Mouse (Mus musculus): ENCODE results near the gene Smarcal1.

DNA sequence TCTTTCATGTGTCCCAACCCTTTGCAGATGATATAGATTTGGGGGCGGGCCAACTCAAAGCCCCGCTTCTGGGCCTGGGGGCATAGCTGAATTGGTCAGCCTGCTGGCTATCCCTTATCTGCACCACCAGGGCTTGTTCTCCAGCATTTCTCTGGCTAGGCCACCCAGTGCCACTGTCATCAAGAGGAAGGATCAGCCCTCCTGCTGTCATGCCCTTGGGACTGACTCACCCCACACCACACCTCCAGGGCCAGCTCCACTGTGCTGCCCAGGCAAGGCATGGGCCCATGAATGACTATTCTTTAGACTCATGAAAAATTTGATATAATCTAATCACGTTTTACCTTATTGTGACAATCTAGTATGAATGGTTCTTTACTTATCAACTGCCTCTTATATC lies 26.6 kb upstream of the Smarcal1 start:
- no peak for TF ChIP-seq POLR2A (IDR thresholded peaks at IDR 0.05; ENCODE audit: control insufficient read depth in 1 of 2, insufficient read depth in 1 of 2, low read depth in 1 of 2, low read length in 2 of 2, poor library complexity in 1 of 2)
- no peak for TF ChIP-seq MAFK (IDR thresholded peaks at IDR 0.05; ENCODE audit: borderline replicate concordance, low read depth, low read length)
- no peak for TF ChIP-seq CTCF (IDR thresholded peaks at IDR 0.05 in 2 of 3, conservative IDR thresholded peaks at IDR 0.05 in 1 of 3; ENCODE audit: control insufficient read depth in 1 of 3, insufficient read depth in 1 of 3, low read depth in 2 of 3, low read length in 3 of 3, poor library complexity in 1 of 3, severe bottlenecking in 1 of 3)
- no peak for TF ChIP-seq MAX (IDR thresholded peaks at IDR 0.05; ENCODE audit: low read length)
- TF ChIP-seq EP300 (IDR thresholded peaks at IDR 0.05; ENCODE audit: low read depth in 1 of 2, low read length in 2 of 2), result no peak
- no peak for TF ChIP-seq RCOR1 (IDR thresholded peaks at IDR 0.05; ENCODE audit: low read depth, low read length)
